Mouse (Mus musculus) activated CD4-positive, CD25-positive, alpha-beta regulatory T cell, adult 4 months (primary cell): ENCODE results near the gene Ap1m2. TPM values are rescaled to one million over a fixed set of nuclear protein-coding genes. Genes with fewer than 3 reads are reported as not detected.
A peak's percentile ranks its signal among the peaks of the same experiment; 100 is the strongest.
"Not testable (repeated sequence)": the region's sequence is repeated elsewhere in the genome, so short reads cannot be mapped to it uniquely, and the experiment has no call there.

ENCODE experiments used
- ATAC-seq: one replicate; pipeline ENCODE4 v1.8.0; 2017
- polyA plus RNA-seq, 2 experiments: library from polyadenylated mRNA; unstranded; fragments of 100-300 nt; shearing (Covaris generic); gene quantifications; one replicate each; pipeline ENCODE4 v1.2.1; 2017

Gene Ap1m2
- polyA plus RNA-seq, 2 experiments from 2014 or later: 0.84 to 1.5 TPM

DNA sequence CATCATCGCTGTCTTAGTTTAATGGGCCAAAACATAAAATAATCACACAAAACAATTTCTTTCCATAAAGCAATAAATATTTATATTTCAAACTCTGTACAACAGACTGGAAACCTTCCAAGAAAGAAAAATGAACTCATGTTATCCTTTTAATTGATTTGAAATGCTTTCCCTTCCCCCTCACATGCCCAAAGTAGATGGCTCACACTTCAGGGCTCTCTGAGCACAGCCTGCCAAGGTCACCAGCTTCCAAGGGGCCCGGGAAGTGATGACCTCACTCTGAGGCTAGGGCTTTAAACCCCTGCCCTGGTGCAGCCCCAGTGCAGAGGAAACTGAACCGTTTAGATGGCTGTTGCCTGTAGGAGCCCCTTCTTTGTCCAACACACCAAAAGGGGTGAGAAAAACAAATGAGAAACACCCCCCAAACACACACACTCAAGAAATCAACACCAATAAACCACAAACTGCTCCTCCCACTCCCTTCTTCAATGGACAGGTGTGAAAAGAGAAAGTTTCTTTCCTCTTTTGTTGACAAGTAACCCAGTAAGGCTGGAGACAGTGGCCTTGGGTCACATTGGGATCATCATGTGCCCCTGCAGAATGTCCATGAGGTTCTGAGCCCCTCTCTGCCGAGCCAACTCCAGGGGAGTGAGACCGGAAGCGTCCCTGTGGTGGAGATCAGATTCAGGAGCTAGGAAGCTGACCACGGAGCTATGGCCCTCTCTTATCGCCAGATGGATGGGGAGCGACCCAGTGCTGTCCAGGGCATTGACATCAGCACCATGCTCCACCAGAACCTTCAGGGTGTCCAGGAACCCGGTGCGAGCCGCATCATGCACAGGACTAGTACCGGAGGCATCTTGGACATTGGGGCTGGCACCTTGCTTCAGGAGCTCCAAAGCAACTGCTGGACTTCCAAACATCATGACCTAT lies 23.5 kb downstream of the Ap1m2 start:
- no peak for ATAC-seq

DNA sequence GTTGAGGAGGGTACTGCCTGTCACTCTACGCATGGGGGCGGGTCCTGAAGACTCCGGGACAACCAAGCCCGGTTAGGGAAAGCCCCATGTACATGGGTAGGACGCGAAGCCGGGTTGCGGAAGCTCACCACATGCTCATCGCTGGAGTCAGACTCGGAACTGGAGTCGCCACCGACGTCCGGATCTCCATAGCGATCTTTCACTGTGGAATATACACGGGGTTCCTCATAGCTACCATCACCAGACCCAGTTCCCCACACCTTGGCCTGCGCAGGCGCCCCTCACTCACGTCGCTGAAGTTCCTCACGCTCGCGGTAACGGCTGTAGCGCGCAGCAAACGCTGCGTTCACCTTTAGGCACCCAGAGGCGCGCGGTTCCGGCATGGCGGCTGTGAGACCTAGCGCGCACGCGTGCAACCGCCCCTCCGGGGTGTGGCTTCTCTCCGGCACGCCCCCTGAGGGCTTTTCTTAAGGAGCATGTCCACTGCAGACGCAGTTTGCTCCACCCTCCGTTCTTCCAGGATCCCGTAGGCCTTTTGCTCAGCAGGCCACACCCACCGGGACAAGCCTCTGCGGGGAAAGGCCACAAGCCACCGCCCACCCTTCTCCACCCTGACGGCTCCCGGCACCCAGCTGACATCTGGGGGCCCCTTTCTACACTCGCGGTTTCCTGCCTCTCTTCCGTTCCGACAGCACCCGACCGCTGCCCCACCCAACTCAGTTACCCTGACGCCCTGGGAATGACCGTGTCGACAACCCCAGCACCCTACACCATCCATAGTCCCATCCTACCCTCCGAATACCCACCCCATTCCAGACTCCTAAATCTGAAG lies 24.4 kb downstream of the Ap1m2 start, which contains the start of gene Kri1:
Kri1 (minus strand) TSS at position 399 of the 832 bp plus-strand sequence.
- peak; percentile 55 for ATAC-seq

DNA sequence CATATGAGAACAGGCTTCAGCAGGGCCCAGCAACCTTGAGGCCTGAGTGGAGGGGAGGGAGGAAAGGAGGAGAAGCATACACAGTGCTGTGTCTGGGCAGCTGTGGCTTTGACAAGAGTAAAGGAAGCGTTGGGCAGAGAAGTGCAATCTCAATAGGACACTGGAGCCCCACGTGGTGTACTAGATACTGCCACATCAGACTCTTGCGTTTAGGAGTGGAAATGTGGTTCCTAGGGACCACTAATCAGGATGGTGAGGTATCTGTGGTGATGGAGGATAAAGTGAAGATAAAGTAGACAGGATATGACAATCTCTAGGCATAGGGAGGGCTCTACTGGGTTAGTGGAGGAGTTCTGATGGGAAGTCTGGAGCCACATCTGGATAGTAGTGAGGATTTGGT lies 25.4 kb downstream of the Ap1m2 start:
- no peak for ATAC-seq

DNA sequence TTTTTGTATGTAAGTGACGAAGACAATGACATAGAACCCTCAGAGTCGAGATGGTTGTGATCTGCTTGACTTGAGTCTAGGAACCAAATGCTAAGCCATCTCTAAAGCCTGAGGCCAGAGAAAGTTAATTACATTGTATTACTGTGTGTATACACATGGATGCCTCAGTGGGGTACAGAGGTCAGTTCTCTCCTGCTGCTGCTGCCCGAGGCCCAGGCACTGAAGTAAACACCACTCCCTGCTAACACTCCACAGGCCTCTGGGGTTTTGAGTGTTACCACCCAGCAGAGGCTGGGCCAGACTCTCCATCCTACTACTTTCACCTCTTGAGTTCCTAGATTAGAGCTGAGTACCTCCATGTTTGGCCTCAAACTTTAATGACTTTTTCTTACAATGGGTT lies 28.1 kb downstream of the Ap1m2 start:
- no peak for ATAC-seq

DNA sequence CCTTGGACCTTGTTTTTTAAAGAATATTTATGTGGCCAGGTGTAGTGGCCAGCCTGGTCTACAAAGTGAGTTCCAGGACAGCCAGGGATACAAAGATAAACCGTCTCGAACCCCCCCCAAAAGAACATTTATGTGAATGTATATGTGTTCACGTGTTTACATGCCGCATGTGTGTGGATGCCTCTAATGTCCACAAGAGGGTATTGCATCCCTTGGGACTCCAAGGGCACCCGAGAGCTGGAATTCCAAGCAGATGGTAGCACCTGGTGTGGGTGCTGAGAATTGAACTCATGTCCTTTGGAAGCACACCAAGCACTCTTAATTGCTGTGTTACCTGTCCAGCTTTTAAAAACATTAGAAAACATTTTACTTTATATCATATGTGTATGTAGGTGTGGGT lies 28.5 kb downstream of the Ap1m2 start:
- no peak for ATAC-seq

DNA sequence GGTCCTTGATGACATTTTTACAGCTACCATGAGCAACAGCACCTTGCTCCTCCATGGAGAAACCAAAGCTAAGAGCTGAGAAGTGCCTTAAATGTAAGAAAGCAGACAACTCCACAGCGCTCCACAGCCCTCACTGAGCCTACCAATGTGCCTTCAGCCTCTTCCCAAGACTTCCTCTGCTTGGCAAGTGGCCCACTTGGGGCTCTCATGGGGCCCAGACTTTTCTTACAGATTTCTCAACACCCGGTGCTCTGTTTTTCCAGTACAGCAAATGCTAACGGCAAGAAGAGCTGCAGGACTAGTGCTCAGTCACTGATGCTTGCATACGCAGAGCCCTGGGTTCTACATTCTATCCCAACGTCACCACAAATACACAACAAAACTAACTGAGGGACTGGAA lies 34.4 kb downstream of the Ap1m2 start:
- ATAC-seq: no peak

DNA sequence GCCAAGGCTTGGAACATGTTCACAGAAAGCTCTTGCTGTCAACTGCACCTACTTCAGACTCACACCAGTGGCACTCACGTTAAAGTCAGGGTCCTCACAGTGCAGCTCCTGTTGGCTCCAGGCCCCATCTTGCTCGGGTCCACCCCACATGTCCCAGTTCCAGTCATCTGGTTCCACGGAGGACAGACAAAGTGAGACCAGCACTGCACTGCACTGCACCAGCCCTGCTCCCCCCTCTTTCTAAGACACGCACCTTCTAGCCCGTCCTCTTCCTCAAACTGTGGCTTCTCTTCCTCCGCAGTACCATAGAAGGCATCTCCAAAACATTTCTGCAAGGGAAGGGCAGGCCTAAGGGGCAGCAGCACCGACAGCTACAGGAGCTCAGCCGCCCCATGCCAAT lies 35.8 kb downstream of the Ap1m2 start:
- ATAC-seq: no peak

DNA sequence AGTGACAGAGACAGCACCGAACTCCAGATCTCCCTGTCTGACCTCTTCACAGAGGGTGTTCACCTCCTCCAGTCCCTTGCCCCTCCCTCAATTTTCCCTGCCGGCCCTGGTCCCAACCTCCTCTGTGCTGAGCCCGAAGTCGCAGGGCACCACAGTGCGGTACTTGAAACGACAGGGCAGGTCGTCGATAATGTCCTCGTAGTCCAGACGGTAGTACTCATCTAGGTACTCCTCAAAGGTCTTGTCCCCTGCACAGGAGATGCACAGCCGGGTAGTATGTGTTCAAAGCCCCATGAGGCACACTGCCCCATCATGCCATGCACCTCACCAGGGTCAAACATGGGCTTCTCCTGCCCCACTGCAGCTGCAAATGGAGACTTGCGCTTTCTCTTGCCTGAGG lies 36.4 kb downstream of the Ap1m2 start:
- ATAC-seq: no peak

DNA sequence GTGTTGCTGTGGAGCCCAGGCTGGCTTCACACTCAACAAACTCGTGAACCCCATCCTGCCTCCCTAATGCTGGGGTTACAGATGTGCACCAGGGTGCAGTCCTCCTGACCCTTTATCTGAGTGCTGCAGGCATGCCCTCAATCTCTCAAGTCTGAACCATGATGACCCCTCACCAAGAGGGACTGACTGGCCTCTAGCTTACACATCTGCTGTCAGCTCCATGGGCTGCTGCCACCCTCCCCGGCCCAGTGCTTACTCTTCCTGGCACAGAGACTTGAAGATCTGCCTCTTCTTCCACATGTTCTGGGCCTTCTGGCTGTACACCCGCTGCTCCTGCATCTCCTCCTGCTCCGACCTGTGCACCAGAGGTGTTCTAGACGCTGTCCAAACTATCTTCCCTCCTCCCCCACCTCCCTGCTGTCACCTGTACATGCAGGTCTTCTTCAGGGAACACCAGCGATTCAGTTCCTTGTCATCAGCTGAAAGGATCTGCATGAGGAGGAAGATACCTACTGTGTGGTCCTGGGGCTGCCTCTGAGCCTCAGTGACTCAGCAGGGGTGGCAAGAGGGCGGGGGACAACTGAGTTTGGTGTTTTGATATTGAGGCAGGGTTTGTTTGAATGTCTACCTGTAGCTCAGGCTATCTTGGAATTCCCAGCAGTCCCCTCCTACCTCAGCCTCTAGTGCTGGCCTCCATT lies 37.0 kb downstream of the Ap1m2 start:
- no peak for ATAC-seq

DNA sequence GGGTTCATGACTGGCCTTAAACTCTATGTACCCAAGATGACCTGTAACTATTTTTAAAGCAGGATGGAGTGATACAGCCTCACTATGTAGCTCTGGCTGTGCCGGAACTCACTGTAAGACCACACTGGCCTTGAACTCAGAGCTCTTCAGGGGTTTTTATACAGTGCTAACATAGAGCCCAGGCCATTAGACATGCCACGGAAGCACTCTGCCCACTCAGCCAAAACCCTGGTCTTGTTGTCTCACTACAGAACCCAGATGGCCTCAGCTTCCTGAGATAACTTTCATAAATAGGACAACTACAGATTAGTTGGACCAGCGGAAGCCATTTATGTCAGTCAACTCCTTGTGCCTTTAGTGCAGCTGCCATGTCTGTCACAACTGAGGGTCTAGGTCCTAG lies 37.8 kb downstream of the Ap1m2 start:
- ATAC-seq: no peak

DNA sequence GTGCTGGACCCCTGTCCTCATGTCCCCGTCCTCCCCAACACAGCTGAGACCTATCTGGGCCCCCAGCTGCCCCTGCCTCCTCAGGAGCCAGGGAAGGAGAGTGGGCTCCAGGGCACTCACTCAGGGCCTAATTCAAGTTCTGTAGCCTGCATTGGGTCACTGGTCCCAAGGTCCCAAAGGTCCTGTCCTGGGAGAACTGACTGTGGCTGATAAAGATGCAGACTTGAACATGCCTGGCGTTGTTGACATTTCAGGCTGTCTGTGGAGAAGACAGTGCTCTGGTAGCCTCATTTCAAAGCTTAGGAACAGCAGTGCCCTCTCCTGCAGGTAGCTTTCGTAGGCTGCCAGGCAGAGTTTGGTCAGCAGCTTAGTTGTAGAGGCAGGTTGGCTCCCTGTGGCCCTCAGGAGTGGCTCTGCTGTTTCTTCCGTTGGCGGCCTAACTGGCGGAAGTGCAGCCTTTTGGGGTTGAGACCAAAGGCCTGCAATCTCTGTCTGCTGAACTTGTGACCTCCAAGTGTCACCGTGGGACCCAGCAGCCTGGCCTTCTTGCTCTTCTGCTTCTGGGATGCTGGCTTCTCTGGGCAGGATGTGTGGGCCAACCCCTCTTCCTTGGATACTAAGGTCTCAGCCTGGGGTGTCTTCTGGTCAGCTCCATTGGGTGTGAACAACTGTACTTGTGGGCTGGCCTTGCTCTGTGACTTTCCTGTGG lies 38.5 kb downstream of the Ap1m2 start:
- ATAC-seq: no peak

DNA sequence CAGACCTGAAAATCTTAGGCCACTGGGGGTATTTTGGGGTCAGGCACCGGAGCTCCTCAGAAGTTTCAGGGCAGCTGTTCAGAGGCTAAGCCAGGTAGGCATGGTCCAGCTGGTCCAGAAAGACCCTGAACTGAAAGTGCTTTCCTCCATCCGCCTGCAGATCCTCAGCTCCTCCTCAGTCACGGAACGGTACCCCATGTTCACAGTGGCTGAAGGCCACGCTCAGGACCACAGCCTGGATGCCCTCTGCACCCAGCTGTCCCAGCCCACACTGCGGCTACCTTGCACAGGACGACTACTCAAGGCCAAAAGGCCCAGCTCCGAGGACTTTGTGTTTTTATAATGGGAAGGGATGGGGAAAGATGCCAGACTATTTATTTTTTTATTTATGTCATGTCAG lies 39.0 kb downstream of the Ap1m2 start:
- ATAC-seq: no peak

DNA sequence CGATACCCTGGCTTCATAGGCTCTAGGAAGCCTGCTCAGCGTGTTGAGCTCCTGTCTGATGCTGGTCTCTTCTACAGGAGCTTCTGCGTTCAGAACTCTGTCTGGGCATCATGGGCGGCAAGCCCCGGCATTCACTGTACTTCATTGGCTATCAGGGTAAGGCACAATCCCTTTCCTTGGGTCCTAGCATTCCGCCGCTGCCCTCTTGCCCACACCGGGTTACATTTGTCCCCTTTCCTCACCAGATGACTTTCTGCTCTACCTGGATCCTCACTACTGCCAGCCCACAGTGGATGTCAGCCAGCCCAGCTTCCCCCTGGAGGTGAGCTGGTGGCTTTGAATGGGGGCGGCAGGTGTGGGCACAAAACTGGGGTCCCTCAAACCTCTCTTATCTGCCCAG lies 39.7 kb downstream of the Ap1m2 start:
- no peak for ATAC-seq

DNA sequence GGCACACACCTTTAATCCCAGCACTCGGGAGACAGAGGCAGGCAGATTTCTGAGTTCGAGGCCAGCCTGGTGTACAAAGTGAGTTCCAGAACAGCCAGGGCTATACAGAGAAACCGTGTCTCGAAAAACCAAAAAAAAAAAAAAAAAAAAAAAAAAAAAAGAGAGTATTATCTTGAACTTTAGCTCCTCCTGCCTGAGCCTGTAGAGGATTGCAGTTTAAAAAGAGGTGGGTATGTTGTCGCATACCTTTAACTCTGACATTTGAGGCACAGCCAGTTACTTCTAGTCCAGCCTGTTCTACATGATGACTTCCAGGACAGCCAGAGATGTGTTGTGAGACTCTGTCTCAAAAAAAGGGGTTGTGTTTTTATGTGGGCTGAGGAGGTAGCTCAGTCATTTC lies 42.5 kb downstream of the Ap1m2 start:
- not testable (repeated sequence) for ATAC-seq

DNA sequence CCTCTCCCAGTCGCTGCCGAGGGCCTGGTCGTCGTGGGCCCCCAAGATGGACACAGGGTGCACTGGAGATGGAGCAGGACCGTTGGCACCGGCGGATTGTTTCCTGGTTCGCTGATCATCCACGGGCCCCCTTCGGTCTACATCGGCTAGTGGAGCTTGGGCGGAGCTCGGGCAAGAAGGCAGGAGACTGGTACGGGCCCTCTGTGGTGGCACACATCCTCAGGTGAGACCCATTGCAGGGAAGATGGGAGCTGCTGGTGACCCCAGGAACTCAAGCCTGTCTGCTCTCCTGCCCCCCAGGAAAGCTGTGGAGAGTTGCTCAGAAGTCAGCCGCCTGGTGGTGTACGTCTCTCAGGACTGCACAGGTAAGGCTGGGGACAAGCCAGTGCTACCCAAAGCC lies 43.8 kb downstream of the Ap1m2 start:
- ATAC-seq: no peak

DNA sequence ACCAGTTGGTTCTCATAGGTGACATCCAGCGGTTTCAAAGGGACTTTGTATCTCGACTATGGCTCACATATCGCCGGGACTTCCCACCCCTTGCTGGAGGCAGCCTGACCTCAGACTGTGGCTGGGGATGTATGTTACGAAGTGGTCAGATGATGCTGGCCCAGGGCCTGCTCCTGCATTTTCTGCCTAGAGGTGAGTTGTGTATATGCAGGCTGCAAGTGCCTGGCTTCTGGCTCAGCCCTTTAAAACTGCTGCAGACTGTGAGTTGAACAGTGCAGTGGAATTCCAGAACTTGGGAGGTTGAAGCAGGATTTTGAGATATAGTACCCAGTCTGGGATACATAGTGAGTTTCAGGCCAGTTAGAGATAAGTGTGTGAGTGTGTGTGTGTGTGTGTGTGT lies 45.2 kb downstream of the Ap1m2 start:
- ATAC-seq: no peak

DNA sequence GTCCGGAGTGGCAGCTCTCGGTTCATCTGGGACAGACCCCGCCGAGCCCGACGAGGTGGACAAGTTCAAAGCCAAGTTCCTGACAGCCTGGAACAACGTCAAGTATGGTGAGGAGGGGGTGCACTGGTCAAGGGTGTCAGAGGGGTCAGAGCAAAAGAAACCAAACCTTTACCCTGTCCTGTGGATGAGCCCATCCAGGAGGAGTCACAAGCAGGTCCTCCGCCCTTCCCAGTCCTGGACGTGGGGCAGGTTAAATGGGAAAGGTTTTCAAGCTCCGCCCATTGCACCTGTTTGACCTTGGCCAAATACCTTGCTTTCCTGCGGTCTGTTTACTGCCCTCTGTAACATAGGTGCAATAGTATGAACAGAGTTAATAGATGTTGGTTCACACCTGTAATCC lies 46.5 kb downstream of the Ap1m2 start:
- ATAC-seq: no peak

DNA sequence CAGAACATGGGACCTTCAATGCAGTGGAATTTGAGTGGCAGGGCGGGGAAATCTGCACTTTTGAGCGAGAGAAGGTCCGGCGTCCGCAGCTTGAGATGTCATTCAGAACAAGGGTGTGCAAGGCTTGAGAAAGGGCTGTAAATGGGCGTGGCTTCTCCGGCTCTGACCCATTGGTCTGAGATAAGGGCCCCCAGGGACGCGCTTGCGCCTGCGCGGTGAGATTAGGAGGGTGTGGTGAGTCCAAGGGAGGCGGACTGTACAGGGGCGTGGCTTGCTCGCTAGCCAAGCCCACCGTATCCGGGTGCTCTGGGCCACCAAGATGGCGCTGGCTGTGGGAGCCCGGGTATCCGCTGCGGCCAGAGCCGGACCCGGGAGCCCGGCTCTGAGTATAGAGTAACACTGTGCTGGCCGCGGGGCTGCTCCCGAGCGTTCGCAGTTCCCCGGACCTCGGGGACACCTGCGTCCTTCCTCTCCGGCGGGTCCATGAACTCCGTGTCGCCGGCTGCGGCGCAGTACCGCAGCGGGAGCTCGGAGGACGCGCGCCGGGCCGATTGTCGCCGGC lies 47.1 kb downstream of the Ap1m2 start, which contains the start of gene Atg4d:
Atg4d (plus strand) TSS at position 294 of the 562 bp plus-strand sequence.
- ATAC-seq: peak; percentile 95

DNA sequence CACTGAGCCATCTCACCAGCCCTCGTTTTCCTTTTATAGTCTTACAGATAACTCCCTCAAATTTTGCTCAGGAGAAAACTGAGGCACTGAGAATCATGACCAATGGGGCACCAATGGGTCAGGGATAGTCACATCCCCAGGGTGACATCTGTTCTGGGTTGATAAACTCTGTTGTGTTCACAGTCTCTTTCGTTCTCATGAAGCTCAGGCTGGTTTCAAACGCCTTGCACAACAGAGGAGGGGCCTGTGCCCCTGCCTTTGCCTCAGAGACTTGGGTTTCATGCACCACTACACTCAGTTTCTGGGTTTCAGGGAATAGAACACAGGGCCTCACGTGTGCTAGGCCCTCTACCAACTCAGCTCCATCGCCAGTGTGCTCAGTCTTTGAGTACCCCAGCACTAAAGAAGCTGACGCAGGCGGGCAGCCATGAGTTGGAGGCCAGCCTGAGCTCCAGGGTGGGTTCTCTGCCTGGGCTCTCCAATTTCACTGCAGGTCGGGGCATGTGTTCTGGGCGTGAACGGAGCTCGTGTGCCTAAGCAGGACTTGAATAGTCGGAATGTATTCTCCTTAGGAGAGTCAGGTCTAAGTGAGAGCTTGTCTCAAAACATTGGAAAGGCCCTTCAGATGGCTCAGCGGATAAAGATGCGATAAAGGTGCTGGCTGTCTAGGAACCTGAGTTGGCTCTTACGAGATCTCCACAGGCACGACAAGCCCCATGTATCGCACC lies 47.7 kb downstream of the Ap1m2 start:
- ATAC-seq: no peak

DNA sequence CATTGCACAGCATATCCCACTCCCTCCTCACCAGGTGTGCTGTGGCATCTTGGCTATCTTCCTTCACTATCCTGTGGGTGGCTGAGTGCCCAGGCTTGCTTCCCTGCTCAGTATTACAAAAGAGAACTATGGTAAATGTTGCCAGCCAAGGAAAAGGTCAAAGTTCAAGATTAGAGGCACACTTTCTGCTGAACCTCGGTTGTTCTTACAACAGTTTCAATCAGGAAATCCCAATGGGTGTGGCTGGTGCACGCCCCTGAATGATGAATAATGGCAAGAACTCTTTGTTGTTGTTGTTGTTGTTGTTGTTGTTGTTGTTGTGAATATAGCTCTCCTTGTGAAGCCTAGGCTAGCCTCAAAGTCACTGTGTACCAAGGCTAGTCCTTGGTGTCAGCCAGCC lies 50.3 kb downstream of the Ap1m2 start:
- no peak for ATAC-seq

DNA sequence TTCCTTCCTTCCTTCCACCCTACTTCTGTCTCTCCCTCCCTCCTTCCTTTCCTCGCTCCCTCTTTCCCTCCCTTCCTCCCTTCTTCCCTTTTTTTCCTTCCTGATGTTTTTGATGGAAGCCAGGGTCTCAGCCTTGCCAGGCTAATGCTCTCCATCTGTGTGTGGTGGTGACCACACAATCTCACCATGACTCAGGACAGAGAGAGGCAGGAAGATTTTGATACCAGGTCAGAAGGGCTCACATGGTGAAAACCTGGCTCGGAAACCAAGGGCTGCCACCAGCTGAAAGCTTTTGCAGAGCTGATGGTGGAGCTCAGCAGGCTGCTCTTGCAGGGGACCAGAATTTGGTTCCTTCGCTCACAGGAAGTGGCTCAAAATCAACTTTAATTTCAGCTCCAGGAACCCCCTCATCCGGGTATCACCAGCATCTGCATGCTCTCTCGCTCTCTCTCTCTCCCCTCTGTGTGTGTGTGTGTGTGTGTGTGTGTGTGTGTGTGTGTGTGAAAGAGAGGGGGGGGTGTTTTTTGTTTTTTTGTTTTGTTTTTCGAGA lies 51.6 kb downstream of the Ap1m2 start:
- no peak for ATAC-seq
